Mouse (Mus musculus) inflammation-experienced regulatory T-cells, adult 6 months (primary cell): ENCODE data around the gene Anxa11. TPM values are rescaled to one million over a fixed set of nuclear protein-coding genes. Genes with fewer than 3 reads are reported as not detected.
A peak's percentile ranks its signal among the peaks of the same experiment; 100 is the strongest.
"Not testable (repeated sequence)": the region's sequence is repeated elsewhere in the genome, so short reads cannot be mapped to it uniquely, and the experiment has no call there.

ENCODE experiments used
- ATAC-seq: one replicate; pipeline ENCODE4 v1.8.0; 2017
- polyA plus RNA-seq, 3 experiments: library from polyadenylated mRNA; unstranded; fragments of 100-300 nt; shearing (Covaris generic); gene quantifications; one replicate each; pipeline ENCODE4 v1.2.1; 2017

The Anxa11 gene
- polyA plus RNA-seq, 3 experiments from 2014 or later: 55.1 to 93.1 (median 65.4) TPM

- no peak for ATAC-seq
Observed at GRCm38 (mm10) chr14:25842688-25843003, 690 bp downstream of the Anxa11 start.

- no peak for ATAC-seq
Observed at GRCm38 (mm10) chr14:25844372-25844771, 2.4 kb downstream of the Anxa11 start.

DNA sequence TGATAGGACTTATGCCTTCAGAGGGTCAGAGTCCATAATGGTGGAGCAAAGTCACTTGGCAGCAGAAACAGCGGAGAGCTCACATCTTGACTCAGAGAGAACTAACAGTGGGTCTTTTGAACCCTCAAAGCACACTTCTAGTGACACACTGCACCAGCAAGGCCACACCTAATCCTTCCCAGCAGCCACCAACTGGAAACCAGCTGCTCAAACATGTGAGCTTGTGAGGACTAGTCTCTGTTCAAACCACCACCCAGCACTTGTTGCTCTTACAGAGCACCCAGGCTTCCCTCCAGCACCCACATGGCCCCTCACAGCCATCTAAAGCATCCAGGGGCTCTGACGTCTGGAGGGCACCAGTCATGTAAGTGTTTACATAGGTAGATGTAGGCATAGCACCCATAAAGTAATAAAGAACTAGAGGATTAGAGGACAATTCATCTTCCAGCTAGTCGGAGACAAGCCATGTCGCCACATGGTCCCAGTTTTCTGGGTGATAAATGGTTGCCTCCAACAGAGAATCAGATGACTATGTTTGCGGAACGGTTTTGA lies 4.0 kb downstream of the Anxa11 start:
- no peak for ATAC-seq

DNA sequence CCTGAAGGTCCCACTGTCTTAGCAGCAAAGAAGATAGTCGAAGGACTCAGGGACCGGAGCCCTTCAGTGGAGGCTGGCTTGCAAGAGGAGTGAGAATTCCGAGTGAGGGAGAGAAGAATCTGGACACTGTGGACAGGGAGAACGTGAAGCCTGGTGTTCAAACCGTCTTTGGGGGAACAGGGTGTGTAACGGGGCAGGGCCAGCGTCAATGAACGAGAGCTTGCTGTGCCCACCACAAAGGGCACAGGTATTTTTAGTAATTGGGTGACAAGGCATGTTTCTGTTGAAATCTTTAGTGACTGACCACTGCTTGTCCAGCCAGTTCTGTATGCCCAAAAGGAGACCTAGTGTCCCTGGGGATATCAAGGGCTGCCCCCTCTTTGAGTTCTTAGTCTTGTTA lies 4.6 kb downstream of the Anxa11 start:
- ATAC-seq: no peak

DNA sequence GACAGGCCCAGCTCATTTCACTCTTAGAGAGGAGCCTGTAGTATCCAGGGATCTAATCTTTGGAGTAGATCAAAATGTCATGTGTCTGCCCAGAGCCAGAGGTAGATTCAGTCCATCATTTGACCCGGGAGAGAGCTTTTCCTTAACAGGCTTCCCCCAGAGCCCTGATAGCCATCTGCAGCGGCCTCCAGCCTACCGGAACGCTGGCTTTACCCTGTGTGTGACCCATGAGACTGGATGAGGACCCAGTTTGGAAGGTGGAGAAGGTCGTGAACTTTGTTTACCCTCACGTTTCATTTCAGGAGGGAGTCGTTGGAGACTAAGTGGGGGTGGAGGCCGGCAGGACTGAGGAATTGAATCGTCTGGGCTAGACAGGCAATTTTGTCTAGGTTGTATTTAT lies 5.7 kb downstream of the Anxa11 start:
- ATAC-seq: no peak

GRCm38 (mm10) chr14:25848237-25848636 lies 6.3 kb downstream of the Anxa11 start:
- ATAC-seq: no peak

GRCm38 (mm10) chr14:25848708-25849107 lies 6.8 kb downstream of the Anxa11 start:
- ATAC-seq: not testable (repeated sequence)

DNA sequence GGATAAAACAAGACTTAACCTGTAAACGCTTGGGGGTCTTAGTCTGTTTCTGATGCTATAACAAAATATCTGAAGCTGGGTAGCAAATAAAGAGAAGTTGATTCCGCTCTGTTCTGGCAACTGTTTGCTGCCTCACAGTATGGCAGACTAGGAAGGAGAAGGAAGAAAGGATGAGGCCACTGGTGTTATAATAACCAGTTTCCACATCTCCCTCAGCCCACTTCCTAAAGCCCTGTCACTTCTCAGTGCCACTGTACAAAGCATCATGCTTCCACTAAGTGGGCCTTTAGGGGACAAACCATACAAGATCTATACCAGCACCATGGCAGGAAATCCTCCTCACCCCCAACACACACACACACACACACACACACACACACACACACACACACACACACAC lies 8.5 kb downstream of the Anxa11 start:
- ATAC-seq: no peak

DNA sequence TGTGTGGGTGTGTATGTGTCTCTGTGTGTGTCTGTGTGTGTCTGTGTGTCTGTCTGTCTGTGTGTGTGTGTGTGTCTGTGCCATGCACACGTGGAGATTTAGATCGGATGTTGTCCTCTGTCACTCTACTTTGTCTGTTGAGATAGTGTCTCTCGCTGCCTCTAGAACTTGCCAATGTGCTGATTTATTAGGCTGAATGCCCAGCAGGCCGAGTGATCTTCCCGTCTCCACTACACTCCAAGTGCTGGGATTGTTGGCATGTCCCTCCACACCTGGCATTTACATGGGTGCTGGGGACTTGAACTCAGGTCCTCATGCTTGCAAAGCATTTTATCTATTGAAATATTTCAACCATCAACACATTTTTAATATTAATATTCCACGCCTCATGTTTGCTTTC lies 9.2 kb downstream of the Anxa11 start:
- no peak for ATAC-seq

- ATAC-seq: no peak
Observed at GRCm38 (mm10) chr14:25852121-25852561, 10.2 kb downstream of the Anxa11 start.

DNA sequence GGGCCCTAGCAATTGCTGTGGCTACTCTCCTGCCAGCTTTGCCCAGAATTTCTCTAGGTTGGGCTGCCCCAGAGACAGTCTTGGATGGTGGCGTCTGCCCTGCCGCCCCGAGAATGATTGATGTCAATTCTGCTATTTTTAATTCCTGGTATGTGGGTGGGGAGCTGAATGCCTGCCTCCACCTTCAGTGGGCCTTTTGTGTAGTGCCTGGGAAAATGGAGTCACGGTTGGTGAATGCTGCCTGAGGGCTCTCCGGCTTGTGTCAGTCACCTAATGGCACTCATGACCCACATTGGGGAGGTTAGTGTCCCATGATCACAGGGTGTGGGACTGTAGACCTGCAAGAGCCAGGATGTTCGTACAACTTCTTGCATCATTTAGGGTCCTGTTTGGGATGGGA lies 11.3 kb downstream of the Anxa11 start:
- ATAC-seq: no peak

GRCm38 (mm10) chr14:25853717-25854452 lies 11.9 kb downstream of the Anxa11 start:
- ATAC-seq: no peak

DNA sequence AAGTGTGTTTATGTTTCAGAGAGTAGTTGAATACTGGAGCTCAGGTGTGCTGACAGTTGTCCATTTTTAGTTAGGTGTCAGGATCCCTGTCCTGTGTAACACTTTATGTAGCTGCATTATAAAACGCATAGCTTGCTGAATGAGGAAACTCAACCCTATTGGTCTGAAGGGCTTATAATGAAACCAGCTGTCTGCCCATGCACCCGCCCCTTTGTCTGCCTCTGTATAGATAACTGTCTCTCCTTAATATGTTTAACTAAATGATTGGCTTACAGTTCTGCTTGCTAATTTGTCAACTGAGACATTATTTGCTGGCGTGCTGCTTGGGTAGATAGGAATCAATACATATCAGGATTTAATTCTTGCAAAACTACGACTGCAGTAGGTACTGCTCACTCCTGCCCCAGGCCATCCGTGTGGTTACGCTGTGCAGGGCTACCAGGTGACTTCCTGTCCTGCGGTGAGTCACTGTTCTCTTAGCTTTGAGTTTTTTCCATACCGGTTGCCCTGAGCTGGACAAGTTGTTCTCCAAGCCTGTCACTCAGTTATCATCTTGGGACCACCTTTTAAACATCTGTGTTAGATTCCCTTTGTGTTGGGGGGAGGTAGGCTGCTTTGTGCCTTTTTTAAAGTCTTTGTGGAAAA lies 13.4 kb downstream of the Anxa11 start:
- peak; percentile 80 for ATAC-seq

- ATAC-seq: peak; percentile 11
Observed at GRCm38 (mm10) chr14:25857168-25857621, 15.2 kb downstream of the Anxa11 start.

DNA sequence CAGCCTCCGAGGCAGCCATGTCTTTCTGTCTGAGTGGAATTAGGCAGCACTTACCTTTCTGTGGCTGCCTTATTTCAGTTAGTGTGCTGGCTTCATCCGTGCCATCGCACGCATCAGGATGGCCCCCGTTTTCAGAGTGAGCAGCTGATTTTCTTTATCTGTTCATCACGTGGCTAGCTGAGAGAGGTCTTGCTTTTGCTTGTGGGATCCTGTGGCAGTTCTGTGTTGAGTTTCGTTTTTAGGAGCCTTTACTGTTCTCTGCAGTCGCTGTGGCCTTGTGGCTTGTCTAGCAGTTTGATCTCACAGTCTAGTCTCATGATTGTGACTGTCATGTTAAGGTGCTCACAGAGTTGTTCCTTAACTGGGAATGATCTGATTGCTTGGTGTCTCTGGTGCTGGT lies 16.0 kb downstream of the Anxa11 start:
- ATAC-seq: peak; percentile 53

- ATAC-seq: peak; percentile 54
Observed at GRCm38 (mm10) chr14:25861771-25862530, 20.0 kb downstream of the Anxa11 start.

DNA sequence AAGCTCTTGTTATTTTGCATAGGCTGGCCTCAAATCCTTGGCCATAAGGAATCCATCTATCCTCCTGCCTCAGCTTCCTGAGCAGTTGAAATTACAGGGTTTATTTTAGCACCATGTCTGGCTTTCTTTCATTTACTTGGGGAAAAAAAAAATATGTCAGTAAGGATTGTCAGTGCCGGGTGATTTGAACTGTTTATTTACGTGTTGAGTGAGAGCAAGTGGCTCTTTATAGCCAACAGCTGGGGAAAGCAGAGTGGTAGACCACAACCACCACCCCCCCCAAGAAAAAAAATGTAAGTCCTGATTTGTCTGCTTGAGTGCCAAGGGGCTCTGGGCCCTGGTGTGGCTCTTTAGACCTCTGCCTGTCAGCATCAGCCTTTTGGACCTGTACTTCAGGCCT lies 21.8 kb downstream of the Anxa11 start:
- ATAC-seq: no peak

- no peak for ATAC-seq
Observed at GRCm38 (mm10) chr14:25865251-25865650, 23.3 kb downstream of the Anxa11 start.

- ATAC-seq: no peak
Observed at GRCm38 (mm10) chr14:25866384-25866783, 24.4 kb downstream of the Anxa11 start.

- no peak for ATAC-seq
Observed at GRCm38 (mm10) chr14:25866832-25867231, 24.9 kb downstream of the Anxa11 start.

DNA sequence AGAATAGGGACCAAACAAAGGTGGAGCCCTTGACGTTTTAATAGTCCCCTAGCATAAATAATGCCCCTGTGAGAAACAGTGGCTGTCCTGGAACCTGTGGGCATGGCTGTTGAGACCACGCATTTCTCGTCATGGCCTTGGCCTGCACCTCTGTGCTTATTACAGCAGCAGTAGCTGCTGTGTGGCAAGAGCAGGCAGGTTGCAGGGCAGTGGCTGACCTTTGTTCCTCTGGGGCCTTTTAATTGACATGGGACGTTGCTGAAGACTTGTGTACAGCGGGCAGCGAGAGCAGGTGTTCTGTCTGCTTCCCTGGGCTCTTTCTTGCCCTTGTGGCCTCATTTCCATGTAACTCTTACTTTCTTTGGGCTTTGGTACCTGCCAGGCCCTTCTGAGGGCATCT lies 25.9 kb downstream of the Anxa11 start:
- no peak for ATAC-seq

GRCm38 (mm10) chr14:25868706-25869105 lies 26.8 kb downstream of the Anxa11 start:
- no peak for ATAC-seq

DNA sequence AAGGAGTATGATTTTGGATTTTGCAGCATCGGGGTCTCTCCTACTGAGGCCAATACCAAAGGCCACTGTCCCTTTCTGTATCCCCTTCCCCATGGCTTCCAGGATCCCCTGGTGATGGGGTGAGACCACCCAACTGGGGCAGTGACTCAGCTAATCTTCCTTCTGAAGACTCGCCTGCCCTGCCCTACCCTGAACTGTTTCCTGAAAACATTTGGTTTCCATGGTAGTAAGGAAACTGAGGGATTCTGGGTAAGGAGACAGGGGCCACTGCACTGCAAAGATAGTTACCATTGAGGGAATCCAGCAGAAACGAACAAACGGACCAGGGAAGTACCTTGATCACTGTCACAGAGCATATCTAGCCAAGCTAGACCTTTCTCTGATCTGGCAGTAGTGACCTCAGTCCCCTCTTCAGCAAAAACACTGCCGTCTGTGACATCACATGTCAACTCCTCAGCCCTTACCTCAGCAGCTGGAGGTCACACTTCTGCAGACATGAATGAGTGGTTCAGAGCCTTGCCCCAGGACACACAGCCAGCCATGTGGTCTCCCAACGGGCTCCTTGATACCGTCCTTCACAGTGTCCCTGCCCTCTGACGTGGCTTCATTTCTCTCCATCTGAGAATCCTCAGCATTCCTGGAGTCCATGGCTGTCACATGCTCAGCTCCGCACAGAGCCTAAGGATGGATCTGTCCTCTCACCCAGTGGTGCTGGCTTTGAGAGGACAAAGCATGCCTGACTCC lies 27.4 kb downstream of the Anxa11 start:
- no peak for ATAC-seq
